Mouse (Mus musculus): Measurements from ENCODE around the gene Sly. TPM values are rescaled to one million over a fixed set of nuclear protein-coding genes. Genes with fewer than 3 reads are reported as not detected.
"Not testable (repeated sequence)": the region's sequence is repeated elsewhere in the genome, so short reads cannot be mapped to it uniquely, and the experiment has no call there.

Gene Sly
- not detected in 2 replicates for polyA plus RNA-seq (2012; rRNA removed)

DNA sequence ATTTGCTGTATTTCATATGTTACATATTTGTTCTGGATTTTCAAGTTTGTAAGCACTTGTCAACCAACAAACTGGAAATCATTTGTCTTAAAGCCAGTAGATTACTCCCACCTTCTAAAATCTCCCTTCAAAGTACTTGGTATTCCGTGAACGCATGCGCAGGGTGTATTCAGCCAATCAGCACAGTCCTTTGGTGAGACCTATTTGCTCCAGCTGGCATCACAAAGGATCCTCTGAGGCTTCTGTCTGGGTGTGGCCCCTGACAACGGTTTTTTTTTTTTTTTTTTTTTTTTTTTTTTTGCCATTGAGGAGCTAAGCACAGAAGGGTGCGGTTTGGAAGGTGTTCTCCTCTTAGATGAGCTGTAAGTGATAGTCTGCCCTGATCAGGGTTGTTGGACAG lies at the start of gene Sly:
Gene Sly, plus strand, starts transcription at position 301 of the 400 bp plus-strand sequence.
- not testable (repeated sequence) for DNase-seq; H3K4me1 ChIP-seq (ENCODE audit: control insufficient read depth, insufficient read depth, low read length); H3K27me3 ChIP-seq (ENCODE audit: control insufficient read depth, insufficient read depth, low read length); H3K4me3 ChIP-seq (replicated peaks; ENCODE audit: insufficient read depth, low read depth, low read length); H3K27ac ChIP-seq (ENCODE audit: insufficient read depth, low read length)
- no CpG with 5 or more reads among the region's 5 CpGs for WGBS

Measured in cerebellum, adult 2 months (tissue).